Mouse (Mus musculus): ENCODE measurements around the gene Rbm17.

DNA sequence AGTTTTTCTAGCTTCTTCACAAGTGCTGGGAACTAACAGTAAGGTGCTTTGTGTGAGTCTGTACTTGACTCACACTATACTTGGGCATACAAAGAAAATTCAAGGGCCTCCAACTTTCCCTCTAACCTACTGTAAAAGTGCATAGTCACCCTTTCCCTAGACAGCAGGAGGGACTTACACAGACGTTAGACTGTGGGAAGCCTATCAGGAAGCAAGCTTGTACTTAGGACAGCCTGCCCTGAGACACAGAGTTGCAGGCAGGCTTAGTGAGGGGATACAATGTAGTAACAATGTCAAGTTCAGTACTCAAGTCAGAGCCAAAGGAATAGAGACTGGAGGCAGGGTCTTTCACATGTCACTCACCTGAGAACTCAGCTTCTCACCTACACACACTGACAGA lies 58.6 kb downstream of the Rbm17 start:
- TF ChIP-seq POLR2AphosphoS2 (IDR thresholded peaks at IDR 0.05; ENCODE audit: low read length) (no peak), CTCF (IDR thresholded peaks at IDR 0.05 in 2 of 3, conservative IDR thresholded peaks at IDR 0.05 in 1 of 3; ENCODE audit: control insufficient read depth in 1 of 3, insufficient read depth in 1 of 3, low read depth in 2 of 3, low read length in 3 of 3, poor library complexity in 1 of 3, severe bottlenecking in 1 of 3) (no peak), KAT2A (conservative IDR thresholded peaks at IDR 0.05; ENCODE audit: low read depth, low read length) (no peak), EP300 (IDR thresholded peaks at IDR 0.05; ENCODE audit: low read depth in 1 of 2, low read length in 2 of 2) (peak; percentile 6 to 33; a peak in 3 of 4 replicates), GATA1 (IDR thresholded peaks at IDR 0.05; ENCODE audit: low read depth, low read length) (no peak)

Measured in MEL (cell line).